Mouse (Mus musculus): ENCODE measurements around the gene Oas1e. TPM values are rescaled to one million over a fixed set of nuclear protein-coding genes. Genes with fewer than 3 reads are reported as not detected.

The Oas1e gene
- polyA plus RNA-seq, 1 experiment, result not detected

- no peak for TF ChIP-seq CTCF (IDR thresholded peaks at IDR 0.05; ENCODE audit: insufficient read depth, low read depth, low read length)
- no peak for TF ChIP-seq POLR2A (IDR thresholded peaks at IDR 0.05; ENCODE audit: insufficient read depth, low read depth, low read length)
- Histone ChIP-seq H3K27ac (ENCODE audit: insufficient read depth, low read depth, low read length) (no peak overlapping the region), H3K4me1 (ENCODE audit: control insufficient read depth, insufficient read depth, low read length) (no peaks in the 10 kb centered on the region), H3K4me3 (ENCODE audit: insufficient read depth, low read depth, low read length) (no peak overlapping the region)
- 92% methylated on average over 1 of the region's 1 CpGs for WGBS
These were observed 13.7 kb downstream of the Oas1e start for GRCm38 (mm10) chr5:120781646-120782045.

- 33% methylated on average over 3 of the region's 3 CpGs for WGBS
- no peak for TF ChIP-seq CTCF (IDR thresholded peaks at IDR 0.05; ENCODE audit: insufficient read depth, low read depth, low read length)
- TF ChIP-seq POLR2A (IDR thresholded peaks at IDR 0.05; ENCODE audit: insufficient read depth, low read depth, low read length), result no peak
These were observed 15.4 kb downstream of the Oas1e start for GRCm38 (mm10) chr5:120779922-120780321.

GRCm38 (mm10) chr5:120778941-120779340 is 16.4 kb downstream of the Oas1e start:
- TF ChIP-seq CTCF (IDR thresholded peaks at IDR 0.05; ENCODE audit: insufficient read depth, low read depth, low read length) (no peak), POLR2A (IDR thresholded peaks at IDR 0.05; ENCODE audit: insufficient read depth, low read depth, low read length) (no peak)
- 79% methylated on average over 2 of the region's 2 CpGs for WGBS

More at GRCm38 (mm10) chr5:120779922-120780321, 15.4 kb downstream of the Oas1e start:
- no peaks in the 10 kb centered on the region for H3K4me1 ChIP-seq (ENCODE audit: control insufficient read depth, insufficient read depth, low read length)
- H3K4me3 ChIP-seq (ENCODE audit: insufficient read depth, low read depth, low read length), result no peak overlapping the region
- no peak overlapping the region for H3K27ac ChIP-seq (ENCODE audit: insufficient read depth, low read depth, low read length)

GRCm38 (mm10) chr5:120777478-120777877 is 17.9 kb downstream of the Oas1e start, which contains the start of gene Oas3:
Oas3 (minus strand) TSS chr5:120777661.
- TF ChIP-seq CTCF (IDR thresholded peaks at IDR 0.05; ENCODE audit: insufficient read depth, low read depth, low read length) (no peak), POLR2A (IDR thresholded peaks at IDR 0.05; ENCODE audit: insufficient read depth, low read depth, low read length) (no peak)
- H3K4me1 ChIP-seq (ENCODE audit: control insufficient read depth, insufficient read depth, low read length), result no peaks in the 10 kb centered on the region
- WGBS, result 76% methylated on average over 9 of the region's 9 CpGs
- H3K27ac ChIP-seq (ENCODE audit: insufficient read depth, low read depth, low read length), result no peak within 1 kb of the TSS
- H3K4me3 ChIP-seq (ENCODE audit: insufficient read depth, low read depth, low read length), result no peak within 1 kb of the TSS

More at GRCm38 (mm10) chr5:120778941-120779340, 16.4 kb downstream of the Oas1e start:
- H3K4me3 ChIP-seq (ENCODE audit: insufficient read depth, low read depth, low read length), result no peak overlapping the region
- H3K4me1 ChIP-seq (ENCODE audit: control insufficient read depth, insufficient read depth, low read length), result no peaks in the 10 kb centered on the region
- no peak overlapping the region for H3K27ac ChIP-seq (ENCODE audit: insufficient read depth, low read depth, low read length)

- TF ChIP-seq POLR2A (IDR thresholded peaks at IDR 0.05; ENCODE audit: insufficient read depth, low read depth, low read length), result no peak
- WGBS, result 86% methylated on average over 5 of the region's 5 CpGs
- no peak overlapping the region for H3K27ac ChIP-seq (ENCODE audit: insufficient read depth, low read depth, low read length)
- H3K4me3 ChIP-seq (ENCODE audit: insufficient read depth, low read depth, low read length), result no peak overlapping the region
- no peaks in the 10 kb centered on the region for H3K4me1 ChIP-seq (ENCODE audit: control insufficient read depth, insufficient read depth, low read length)
These were observed 18.5 kb downstream of the Oas1e start for GRCm38 (mm10) chr5:120776801-120777200.

GRCm38 (mm10) chr5:120775287-120775985 is 19.9 kb downstream of the Oas1e start:
- H3K4me3 ChIP-seq (ENCODE audit: insufficient read depth, low read depth, low read length), result no peak overlapping the region
- no peak for TF ChIP-seq CTCF (IDR thresholded peaks at IDR 0.05; ENCODE audit: insufficient read depth, low read depth, low read length)
- TF ChIP-seq POLR2A (IDR thresholded peaks at IDR 0.05; ENCODE audit: insufficient read depth, low read depth, low read length), result no peak
- H3K27ac ChIP-seq (ENCODE audit: insufficient read depth, low read depth, low read length), result no peak overlapping the region
- H3K4me1 ChIP-seq (ENCODE audit: control insufficient read depth, insufficient read depth, low read length), result no peaks in the 10 kb centered on the region
- 87% methylated on average over 14 of the region's 14 CpGs for WGBS

- WGBS, result 65% methylated on average over 3 of the region's 3 CpGs
- Histone ChIP-seq H3K4me3 (ENCODE audit: insufficient read depth, low read depth, low read length) (no peak overlapping the region), H3K4me1 (ENCODE audit: control insufficient read depth, insufficient read depth, low read length) (no peaks in the 10 kb centered on the region), H3K27ac (ENCODE audit: insufficient read depth, low read depth, low read length) (no peak overlapping the region)
- TF ChIP-seq POLR2A (IDR thresholded peaks at IDR 0.05; ENCODE audit: insufficient read depth, low read depth, low read length), result no peak
- no peak for TF ChIP-seq CTCF (IDR thresholded peaks at IDR 0.05; ENCODE audit: insufficient read depth, low read depth, low read length)
These were observed 25.9 kb downstream of the Oas1e start for GRCm38 (mm10) chr5:120769396-120769795.

- 80% methylated on average over 8 of the region's 8 CpGs for WGBS
- no peak overlapping the region for H3K4me3 ChIP-seq (ENCODE audit: insufficient read depth, low read depth, low read length)
- no peaks in the 10 kb centered on the region for H3K4me1 ChIP-seq (ENCODE audit: control insufficient read depth, insufficient read depth, low read length)
- no peak overlapping the region for H3K27ac ChIP-seq (ENCODE audit: insufficient read depth, low read depth, low read length)
- no peak for TF ChIP-seq POLR2A (IDR thresholded peaks at IDR 0.05; ENCODE audit: insufficient read depth, low read depth, low read length)
- TF ChIP-seq CTCF (IDR thresholded peaks at IDR 0.05; ENCODE audit: insufficient read depth, low read depth, low read length), result no peak
These were observed 30.3 kb downstream of the Oas1e start for GRCm38 (mm10) chr5:120765010-120765409.

GRCm38 (mm10) chr5:120761901-120762300 is 33.4 kb downstream of the Oas1e start:
- TF ChIP-seq POLR2A (IDR thresholded peaks at IDR 0.05; ENCODE audit: insufficient read depth, low read depth, low read length) (no peak), CTCF (IDR thresholded peaks at IDR 0.05; ENCODE audit: insufficient read depth, low read depth, low read length) (no peak)
- H3K27ac ChIP-seq (ENCODE audit: insufficient read depth, low read depth, low read length), result no peak overlapping the region
- H3K4me1 ChIP-seq (ENCODE audit: control insufficient read depth, insufficient read depth, low read length), result no peaks in the 10 kb centered on the region
- WGBS, result 39% methylated on average over 6 of the region's 6 CpGs
- H3K4me3 ChIP-seq (ENCODE audit: insufficient read depth, low read depth, low read length), result no peak overlapping the region

Measured in olfactory bulb, adult 2 months (tissue).